In genomic region chr1:144013913-144014312, GRCm38 (mm10) we compare ENCODE assay signal across 28 mouse cellular contexts.
"Had no signal": no experiment of that assay in that cellular context is flagged by ENCODE, and none has a peak within 500 bp of the region (broad histone marks: within the 10 kb centered on the region; RNA-seq: fewer than 3 reads in every experiment).

No protein-coding gene starts in this region.

- H3K27ac ChIP-seq: embryonic facial prominence, embryonic 10.5 days; embryonic facial prominence, embryonic 12.5 days; embryonic facial prominence, embryonic 13.5 days; embryonic facial prominence, embryonic 15.5 days; forebrain, embryonic 10.5 days; forebrain, embryonic 12.5 days; forebrain, embryonic 13.5 days; forebrain, embryonic 15.5 days; gastrocnemius, adult 2 months; heart, adult 2 months had no signal

- H3K4me1 ChIP-seq: embryonic facial prominence, embryonic 10.5 days; embryonic facial prominence, embryonic 12.5 days; embryonic facial prominence, embryonic 13.5 days; embryonic facial prominence, embryonic 15.5 days; forebrain, embryonic 10.5 days; forebrain, embryonic 12.5 days; forebrain, embryonic 13.5 days; forebrain, embryonic 15.5 days had no signal

- H3K27me3 ChIP-seq: embryonic facial prominence, embryonic 12.5 days; embryonic facial prominence, embryonic 13.5 days; embryonic facial prominence, embryonic 15.5 days; forebrain, embryonic 12.5 days; forebrain, embryonic 13.5 days; forebrain, embryonic 15.5 days had no signal

- H3K36me3 ChIP-seq: embryonic facial prominence, embryonic 10.5 days; embryonic facial prominence, embryonic 12.5 days; embryonic facial prominence, embryonic 13.5 days; embryonic facial prominence, embryonic 15.5 days; forebrain, embryonic 10.5 days; forebrain, embryonic 12.5 days; forebrain, embryonic 15.5 days had no signal

- H3K4me2 ChIP-seq: embryonic facial prominence, embryonic 12.5 days; embryonic facial prominence, embryonic 13.5 days; embryonic facial prominence, embryonic 15.5 days; forebrain, embryonic 12.5 days; forebrain, embryonic 13.5 days; forebrain, embryonic 15.5 days had no signal

- ATAC-seq: forebrain, embryonic 13.5 days; forebrain, embryonic 14.5 days; forebrain, embryonic 15.5 days; forebrain, embryonic 16.5 days; forebrain, postnatal 0 days had no signal

- H3K9ac ChIP-seq: embryonic facial prominence, embryonic 12.5 days; embryonic facial prominence, embryonic 13.5 days; embryonic facial prominence, embryonic 15.5 days; forebrain, embryonic 12.5 days; forebrain, embryonic 13.5 days; forebrain, embryonic 15.5 days; forebrain, postnatal 0 days had no signal

- H3K9me3 ChIP-seq: embryonic facial prominence, embryonic 10.5 days; embryonic facial prominence, embryonic 12.5 days; embryonic facial prominence, embryonic 13.5 days; embryonic facial prominence, embryonic 15.5 days; forebrain, embryonic 10.5 days; forebrain, embryonic 12.5 days; forebrain, embryonic 13.5 days; forebrain, embryonic 15.5 days had no signal

- H3K4me3 ChIP-seq: embryonic facial prominence, embryonic 10.5 days; embryonic facial prominence, embryonic 12.5 days; embryonic facial prominence, embryonic 13.5 days; embryonic facial prominence, embryonic 15.5 days; erythroblast, embryonic 14.5 days; forebrain, embryonic 10.5 days; forebrain, embryonic 12.5 days; forebrain, embryonic 13.5 days; forebrain, embryonic 15.5 days; gastrocnemius, adult 2 months; heart, adult 2 months had no signal

- DNase-seq: cerebellum, adult 8-10 months; cerebellum, adult 9-10 months; cerebellum, adult 9-11 months; cerebellum, postnatal 10 days; cerebellum, postnatal 14 days; cerebellum, postnatal 25 days; cerebellum, postnatal 36 days; embryo, embryonic 11 days; forebrain, postnatal 0 days; gastrocnemius, adult 2 months; gastrocnemius, postnatal 10 days; gastrocnemius, postnatal 14 days; gastrocnemius, postnatal 25 days; gastrocnemius, postnatal 36 days; heart, adult 11 months; heart, adult 18-20 months; heart, adult 2 months had no signal
